Mouse (Mus musculus): ENCODE data around the gene Stpg3.

- TF ChIP-seq MYOG (IDR thresholded peaks at IDR 0.05; ENCODE audit: control insufficient read depth, extremely low read depth, insufficient read length), result no peak
- TF ChIP-seq CTCF (IDR thresholded peaks at IDR 0.05; ENCODE audit: control insufficient read depth, insufficient read depth, insufficient read length), result no peak
- TF ChIP-seq USF1 (IDR thresholded peaks at IDR 0.05; ENCODE audit: low read depth), result no peak
- no peak for TF ChIP-seq MAX (IDR thresholded peaks at IDR 0.05)
- TF ChIP-seq FOSL1 (IDR thresholded peaks at IDR 0.05; ENCODE audit: insufficient read depth, low read length, poor library complexity, severe bottlenecking), result no peak
- TF ChIP-seq MYOD1 (IDR thresholded peaks at IDR 0.05; ENCODE audit: control insufficient read depth, insufficient read length, low read depth), result no peak
- no peak for TF ChIP-seq CEBPB (IDR thresholded peaks at IDR 0.05; ENCODE audit: low read depth)
Observed at GRCm38 (mm10) chr2:25183336-25183735, 31.1 kb downstream of the Stpg3 start.

Data from C2C12 (cell line).